Mouse (Mus musculus) olfactory bulb, adult 2 months (tissue): Measurements from ENCODE around the gene Cpne8. TPM values are rescaled to one million over a fixed set of nuclear protein-coding genes. Genes with fewer than 3 reads are reported as not detected.
"Not testable (repeated sequence)": the region's sequence is repeated elsewhere in the genome, so short reads cannot be mapped to it uniquely, and the experiment has no call there.

ENCODE experiments used
- H3K27ac ChIP-seq: fragments of 200-500 bp; 2 replicates; pipeline ENCODE4 v1.5.1; 2012; ENCODE audit warnings: low read depth, low read length; ENCODE audit not compliant: insufficient read depth
- H3K4me1 ChIP-seq: fragments of 200-500 bp; 2 replicates; pipeline ENCODE4 v1.6.1; 2012; ENCODE audit warnings: low read length; ENCODE audit not compliant: control insufficient read depth, insufficient read depth
- H3K4me3 ChIP-seq: fragments of 200-500 bp; 2 replicates; pipeline ENCODE4 v1.5.1; 2012; ENCODE audit warnings: mild to moderate bottlenecking, low read depth, low read length, moderate library complexity; ENCODE audit not compliant: insufficient read depth
- CTCF ChIP-seq: fragments of 200-500 bp; IDR thresholded peaks from 2 replicates; pipeline ENCODE4 v1.5.1; 2012; ENCODE audit warnings: low read depth, mild to moderate bottlenecking, low read length, moderate library complexity; ENCODE audit not compliant: insufficient read depth
- POLR2A ChIP-seq: fragments of 200-500 bp; IDR thresholded peaks from 2 replicates; pipeline ENCODE4 v1.6.1; 2012; ENCODE audit warnings: mild to moderate bottlenecking, low read depth, low read length, moderate library complexity; ENCODE audit not compliant: insufficient read depth
- WGBS: fragments of 180-500 bp; shearing (Covaris S2); methylation state at CpG from one replicate; pipeline ENCODE4 v1.1.7; 2018; 5-methylcytosine and 5-hydroxymethylcytosine counted together
- polyA plus RNA-seq: library from polyadenylated mRNA; stranded (reverse); fragments of >200 nt; gene quantifications from 2 replicates; pipeline ENCODE4 v1.2.4, GENCODE M21; 2012; ENCODE audit warnings: low replicate concordance; ENCODE audit not compliant: missing spikeins, insufficient read depth, insufficient read length

Gene Cpne8
- polyA plus RNA-seq, 1 experiment, result not detected

DNA sequence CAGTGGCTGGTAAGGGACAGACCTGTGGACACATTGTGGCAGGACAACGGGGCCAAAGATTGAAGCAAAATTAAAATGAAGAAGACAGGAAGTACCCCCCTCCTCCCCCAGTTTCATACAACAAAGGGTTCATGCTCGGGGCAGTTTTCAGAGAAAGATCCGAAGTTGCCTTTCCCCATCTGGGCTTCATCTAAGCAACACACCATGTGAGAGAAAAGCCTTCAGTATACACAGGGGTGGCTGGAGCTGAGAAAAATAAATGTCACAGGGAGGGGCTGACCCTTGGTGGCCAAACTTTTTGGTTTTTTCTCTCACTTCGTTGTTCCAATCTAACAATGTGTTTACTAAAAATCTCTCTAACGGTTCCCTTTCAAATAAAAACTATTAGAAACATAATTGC, 135.8 kb downstream of the Cpne8 start:
- TF ChIP-seq POLR2A (no peak), CTCF (no peak)
- 81% methylated on average over 5 of the region's 5 CpGs for WGBS
- H3K4me1 ChIP-seq, result no peaks in the 10 kb centered on the region
- H3K27ac ChIP-seq, result no peak overlapping the region
- H3K4me3 ChIP-seq, result no peak overlapping the region

DNA sequence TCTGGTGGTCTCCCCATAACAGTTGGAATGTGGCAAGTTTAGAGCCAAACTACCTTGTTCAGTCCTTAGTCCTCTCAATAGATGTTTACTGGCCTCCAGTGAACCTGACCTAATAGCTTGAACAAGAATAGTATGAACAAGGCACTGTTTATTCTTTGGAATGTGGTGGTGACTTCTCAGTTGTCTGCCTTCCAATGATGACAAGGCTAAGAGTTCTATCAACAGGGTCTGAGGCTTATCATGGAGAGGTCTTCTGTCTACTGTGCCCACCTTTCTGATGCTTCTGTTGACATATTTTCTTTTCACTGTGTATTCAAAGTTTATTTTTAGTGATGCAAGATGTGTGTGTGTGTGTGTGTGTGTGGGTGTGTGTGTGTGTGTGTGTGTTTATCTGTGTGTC, 137.1 kb downstream of the Cpne8 start:
- no peak for TF ChIP-seq POLR2A
- no peak for TF ChIP-seq CTCF
- Histone ChIP-seq H3K27ac (no peak overlapping the region), H3K4me1 (no peaks in the 10 kb centered on the region), H3K4me3 (no peak overlapping the region)

DNA sequence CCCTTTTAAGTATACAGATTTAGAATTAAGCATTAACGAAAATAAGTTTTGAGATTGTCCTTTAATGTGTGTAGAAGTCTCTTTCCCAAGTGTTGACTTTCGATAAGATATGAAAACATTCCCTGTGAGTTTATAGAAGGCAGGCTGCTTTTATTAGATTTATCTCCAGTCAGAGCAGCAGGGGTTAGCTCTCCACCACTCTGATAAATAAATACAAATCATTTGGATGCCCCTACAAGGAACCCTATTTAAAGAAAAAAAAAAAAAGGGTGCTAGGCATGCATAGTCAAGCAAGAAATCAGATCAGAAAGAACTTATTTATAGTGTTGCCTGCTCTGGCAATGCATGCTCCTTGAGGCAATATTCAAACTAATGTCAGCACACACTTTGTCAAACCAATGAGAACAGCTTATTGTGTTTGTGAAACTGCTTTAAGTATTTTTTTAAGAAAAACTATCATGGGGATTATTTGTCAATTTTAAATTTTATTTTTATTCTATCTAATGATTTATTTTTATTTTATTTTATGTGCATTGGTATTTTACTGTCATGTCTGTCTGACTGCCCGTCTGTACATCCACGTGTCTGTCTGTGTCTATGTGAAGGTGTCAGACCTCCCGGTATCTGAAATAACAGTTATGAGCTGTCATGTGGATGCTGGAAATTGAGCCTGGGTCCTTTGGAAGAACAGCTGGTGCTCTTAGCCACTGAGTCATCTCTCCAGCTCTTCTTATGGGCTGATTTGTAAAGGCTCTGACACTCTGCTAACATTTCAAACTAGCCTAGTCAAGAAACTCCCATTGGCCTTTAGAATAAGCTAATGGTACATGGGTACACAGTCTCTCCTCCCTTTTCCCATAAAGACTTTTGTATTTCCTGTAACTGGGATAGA, 142.7 kb downstream of the Cpne8 start:
- no peak for TF ChIP-seq CTCF
- TF ChIP-seq POLR2A, result no peak
- H3K4me1 ChIP-seq, result no peaks in the 10 kb centered on the region
- no peak overlapping the region for H3K27ac ChIP-seq
- no peak overlapping the region for H3K4me3 ChIP-seq
- WGBS, result 79% methylated on average over 5 of the region's 5 CpGs

DNA sequence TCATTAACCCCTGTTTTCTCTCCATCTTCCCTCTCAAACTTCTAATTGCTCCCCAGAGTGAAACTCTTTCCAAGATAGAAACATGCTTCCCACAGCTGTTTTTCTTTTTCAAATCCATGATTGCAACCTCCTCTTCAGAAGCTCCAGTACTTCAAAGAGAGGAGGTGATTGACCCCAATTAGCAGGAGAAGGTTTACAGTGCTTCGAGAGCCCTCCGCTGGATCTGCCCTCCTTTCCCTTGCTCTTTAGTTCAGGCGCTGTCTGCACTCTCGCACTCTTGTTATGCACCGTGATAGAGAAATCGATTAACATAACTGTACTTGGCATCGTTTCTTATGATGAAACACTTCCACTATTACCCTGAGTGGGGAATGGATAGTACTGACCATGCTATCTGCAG, 143.5 kb downstream of the Cpne8 start:
- WGBS, result 62% methylated on average over 7 of the region's 7 CpGs
- no peak overlapping the region for H3K4me3 ChIP-seq
- H3K27ac ChIP-seq, result no peak overlapping the region
- no peak for TF ChIP-seq CTCF
- TF ChIP-seq POLR2A, result no peak
- no peaks in the 10 kb centered on the region for H3K4me1 ChIP-seq

DNA sequence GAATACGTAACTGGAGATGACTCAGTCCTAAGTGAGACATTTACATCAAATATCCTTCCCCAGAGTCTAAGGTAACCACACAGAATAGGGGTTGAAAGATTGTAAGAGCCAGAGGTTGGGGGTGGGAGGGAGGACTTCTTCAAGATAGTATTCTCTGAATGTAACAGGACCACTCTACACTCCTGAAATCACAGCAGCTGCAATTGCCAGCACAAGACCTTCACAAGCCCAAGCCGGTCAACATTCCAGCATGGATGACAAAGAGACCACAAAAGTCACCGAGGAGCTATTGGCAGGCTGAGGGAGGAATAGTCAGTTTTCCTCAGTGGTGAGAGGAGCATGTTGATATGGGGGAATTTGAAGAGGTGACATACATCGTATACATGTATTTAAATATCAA, 166.5 kb downstream of the Cpne8 start:
- TF ChIP-seq POLR2A (no peak), CTCF (no peak)
- H3K4me1 ChIP-seq, result no peaks in the 10 kb centered on the region
- 97% methylated on average over 4 of the region's 4 CpGs for WGBS
- H3K4me3 ChIP-seq, result no peak overlapping the region
- H3K27ac ChIP-seq, result no peak overlapping the region

DNA sequence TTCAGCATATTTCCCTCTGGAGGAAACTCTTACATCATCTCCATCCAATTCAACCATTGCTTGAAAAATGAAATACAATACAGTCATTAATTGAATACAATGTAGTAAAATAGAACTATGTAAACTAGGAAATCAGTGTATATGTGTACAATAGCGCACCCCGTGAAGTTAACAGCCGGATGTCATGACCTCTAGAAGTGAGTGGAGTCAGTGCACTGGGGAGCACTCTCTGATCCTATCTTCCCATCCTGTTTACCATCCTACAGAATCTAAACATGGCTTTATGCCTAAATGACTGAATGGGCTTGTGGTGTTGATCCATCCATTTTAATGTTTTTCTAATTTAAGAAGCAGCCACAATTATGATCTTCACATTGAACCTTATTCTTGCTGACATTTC, 182.2 kb downstream of the Cpne8 start:
- no peak overlapping the region for H3K4me3 ChIP-seq
- TF ChIP-seq CTCF (no peak), POLR2A (no peak)
- 92% methylated on average over 3 of the region's 3 CpGs for WGBS
- no peaks in the 10 kb centered on the region for H3K4me1 ChIP-seq
- no peak overlapping the region for H3K27ac ChIP-seq

DNA sequence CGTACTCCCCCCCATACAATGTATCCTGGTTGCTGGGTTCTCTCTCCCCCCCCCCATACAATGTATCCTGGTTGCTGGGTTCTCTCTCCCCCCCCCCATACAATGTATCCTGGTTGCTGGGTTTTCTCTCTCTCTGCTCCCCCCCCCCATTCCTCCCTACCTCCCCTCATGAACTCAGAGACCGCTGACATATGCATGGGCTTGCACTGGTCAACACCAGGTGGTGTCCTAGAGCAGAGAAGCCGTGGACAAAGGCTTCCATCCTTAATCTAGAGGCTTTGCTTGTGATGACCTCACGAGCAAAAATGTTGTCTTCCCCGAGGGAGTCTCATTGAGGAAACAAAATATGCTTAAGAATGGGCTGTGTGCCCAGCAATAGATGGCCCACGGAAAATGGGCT, 187.7 kb downstream of the Cpne8 start:
- Histone ChIP-seq H3K4me1 (no peaks in the 10 kb centered on the region), H3K27ac (no peak overlapping the region), H3K4me3 (no peak overlapping the region)
- TF ChIP-seq CTCF, result no peak
- no peak for TF ChIP-seq POLR2A
- 73% methylated on average over 6 of the region's 6 CpGs for WGBS

DNA sequence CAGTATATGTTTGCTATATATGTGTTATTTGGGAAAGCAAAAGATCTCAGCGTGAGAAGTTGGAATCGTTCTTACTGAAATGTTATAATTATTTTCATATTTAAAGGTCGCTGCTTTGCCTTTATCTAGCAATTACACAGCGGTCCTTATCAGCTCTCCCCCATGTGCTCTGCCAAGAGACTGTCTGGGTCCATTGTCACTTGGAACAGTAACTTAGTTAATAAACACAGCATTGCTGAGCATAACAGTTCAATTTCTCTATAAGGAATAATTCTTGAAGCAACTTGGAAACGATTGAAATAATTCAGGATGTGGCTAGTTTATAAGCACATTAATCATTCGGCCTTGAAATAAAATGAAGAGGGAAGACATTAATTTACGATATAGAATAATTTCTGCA, 189.0 kb downstream of the Cpne8 start:
- no peak overlapping the region for H3K27ac ChIP-seq
- H3K4me3 ChIP-seq, result no peak overlapping the region
- H3K4me1 ChIP-seq, result no peaks in the 10 kb centered on the region
- WGBS, result 59% methylated on average over 7 of the region's 7 CpGs
- TF ChIP-seq CTCF (no peak), POLR2A (no peak)

DNA sequence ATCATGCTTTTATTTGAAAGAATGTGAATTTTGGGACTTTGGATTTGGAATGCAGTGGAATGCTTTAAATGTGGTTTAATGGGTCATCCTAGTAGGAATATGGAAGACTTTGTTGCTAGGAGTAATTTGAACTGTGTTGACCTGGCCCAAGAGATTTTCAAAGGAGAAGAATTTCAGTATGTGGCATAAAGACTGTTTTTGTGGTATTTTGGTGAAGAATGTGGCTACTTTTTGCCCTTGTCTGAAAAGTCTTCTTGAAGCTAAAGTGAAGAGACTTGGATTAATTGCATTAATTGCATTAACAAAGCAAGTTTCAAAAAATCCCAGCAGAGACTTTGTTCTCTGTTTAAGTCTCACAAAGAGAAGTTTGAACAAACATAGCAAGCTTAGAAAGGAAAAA, 208.7 kb downstream of the Cpne8 start:
- H3K4me1 ChIP-seq, H3K4me3 ChIP-seq, H3K27ac ChIP-seq: not testable (repeated sequence)

DNA sequence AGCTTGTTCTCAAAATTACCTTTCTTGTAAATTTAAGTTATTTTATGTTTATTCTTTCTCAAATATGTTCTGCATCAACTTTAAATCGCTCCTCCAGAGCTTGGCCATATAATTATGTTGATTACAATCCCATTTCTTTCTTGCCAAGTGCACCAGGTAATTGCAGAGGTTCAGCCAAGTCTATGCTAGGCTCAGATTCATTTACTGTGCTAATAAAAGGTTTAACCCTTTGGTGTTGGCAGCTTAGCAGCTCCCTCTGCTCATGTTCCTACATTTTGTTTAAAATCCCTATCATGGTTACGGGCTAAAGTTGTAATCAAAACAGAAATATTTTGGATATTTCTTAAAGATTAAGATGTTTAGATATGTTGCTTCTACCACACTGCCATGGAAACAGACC, 216.0 kb downstream of the Cpne8 start:
- no peak for TF ChIP-seq POLR2A
- no peak for TF ChIP-seq CTCF
- H3K27ac ChIP-seq, result no peak overlapping the region
- H3K4me1 ChIP-seq, result no peaks in the 10 kb centered on the region
- H3K4me3 ChIP-seq, result no peak overlapping the region
- 54% methylated on average over 2 of the region's 2 CpGs for WGBS
